Mouse (Mus musculus): ENCODE measurements at regions not wholly inside any gene's neighbourhood (a gene's known extent, or its start where the extent isn't known, plus 50 kb on each side); places are given as distances from the start of the nearest gene placed in this dataset.

GRCm38 (mm10) chr17:85932360-85933132 lies 212.4 kb downstream of the Srbd1 start:
- no peak overlapping the region for H3K27ac ChIP-seq (ENCODE audit: low read depth, low read length)
- H3K36me3 ChIP-seq (ENCODE audit: insufficient read depth), result no peaks in the 10 kb centered on the region
- no peaks in the 10 kb centered on the region for H3K9me3 ChIP-seq (ENCODE audit: low read length)
- no peak overlapping the region for H3K4me3 ChIP-seq (ENCODE audit: low read depth, low read length)
- WGBS, result 68% methylated on average over 30 of the region's 30 CpGs
- TF ChIP-seq CTCF (IDR thresholded peaks at IDR 0.05; ENCODE audit: low read depth), result no peak
- DNase-seq (no peak), ATAC-seq (no peak)
- no peak overlapping the region for H3K9ac ChIP-seq
- no peaks in the 10 kb centered on the region for H3K4me1 ChIP-seq (ENCODE audit: insufficient read depth)
- H3K27me3 ChIP-seq (ENCODE audit: insufficient read depth, low read length), result no peaks in the 10 kb centered on the region
- H3K4me2 ChIP-seq (ENCODE audit: low read depth), result no peak overlapping the region

GRCm38 (mm10) chr17:85931955-85932354 lies 213.0 kb downstream of the Srbd1 start:
- no peak overlapping the region for H3K27ac ChIP-seq (ENCODE audit: low read depth, low read length)
- H3K36me3 ChIP-seq (ENCODE audit: insufficient read depth), result no peaks in the 10 kb centered on the region
- ATAC-seq (no peak), DNase-seq (no peak)
- H3K27me3 ChIP-seq (ENCODE audit: insufficient read depth, low read length), result no peaks in the 10 kb centered on the region
- TF ChIP-seq CTCF (IDR thresholded peaks at IDR 0.05; ENCODE audit: low read depth), result no peak
- H3K9me3 ChIP-seq (ENCODE audit: low read length), result no peaks in the 10 kb centered on the region
- no peak overlapping the region for H3K4me2 ChIP-seq (ENCODE audit: low read depth)
- H3K4me3 ChIP-seq (ENCODE audit: low read depth, low read length), result no peak overlapping the region
- 87% methylated on average over 10 of the region's 10 CpGs for WGBS
- no peaks in the 10 kb centered on the region for H3K4me1 ChIP-seq (ENCODE audit: insufficient read depth)
- no peak overlapping the region for H3K9ac ChIP-seq

DNA sequence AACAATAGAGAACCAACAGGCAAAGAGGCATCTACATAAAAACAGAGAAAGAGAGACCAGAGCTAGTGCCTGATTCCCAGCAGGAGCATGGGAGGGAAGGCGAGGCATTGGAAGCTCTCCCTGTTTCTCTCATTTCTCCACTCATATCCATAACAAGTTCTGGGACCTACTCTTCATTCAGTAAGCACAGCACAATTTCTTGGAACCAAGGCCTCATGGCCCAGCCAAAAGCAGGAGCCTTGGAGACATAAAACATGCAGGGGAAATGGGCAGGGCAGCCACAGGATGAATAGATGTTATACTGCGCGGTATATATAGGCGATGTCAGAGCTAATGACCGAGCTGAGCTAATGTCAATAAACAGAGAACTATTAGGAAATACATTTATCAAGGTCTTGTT lies 214.2 kb downstream of the Srbd1 start:
- no peaks in the 10 kb centered on the region for H3K4me1 ChIP-seq (ENCODE audit: insufficient read depth)
- TF ChIP-seq CTCF (IDR thresholded peaks at IDR 0.05; ENCODE audit: low read depth), result no peak
- DNase-seq, result no peak
- no peaks in the 10 kb centered on the region for H3K9me3 ChIP-seq (ENCODE audit: low read length)
- 79% methylated on average over 5 of the region's 5 CpGs for WGBS
- no peaks in the 10 kb centered on the region for H3K36me3 ChIP-seq (ENCODE audit: insufficient read depth)
- H3K27me3 ChIP-seq (ENCODE audit: insufficient read depth, low read length), result no peaks in the 10 kb centered on the region
- no peak overlapping the region for H3K4me2 ChIP-seq (ENCODE audit: low read depth)
- ATAC-seq, result no peak
- no peak overlapping the region for H3K4me3 ChIP-seq (ENCODE audit: low read depth, low read length)
- H3K27ac ChIP-seq (ENCODE audit: low read depth, low read length), result no peak overlapping the region
- no peak overlapping the region for H3K9ac ChIP-seq

DNA sequence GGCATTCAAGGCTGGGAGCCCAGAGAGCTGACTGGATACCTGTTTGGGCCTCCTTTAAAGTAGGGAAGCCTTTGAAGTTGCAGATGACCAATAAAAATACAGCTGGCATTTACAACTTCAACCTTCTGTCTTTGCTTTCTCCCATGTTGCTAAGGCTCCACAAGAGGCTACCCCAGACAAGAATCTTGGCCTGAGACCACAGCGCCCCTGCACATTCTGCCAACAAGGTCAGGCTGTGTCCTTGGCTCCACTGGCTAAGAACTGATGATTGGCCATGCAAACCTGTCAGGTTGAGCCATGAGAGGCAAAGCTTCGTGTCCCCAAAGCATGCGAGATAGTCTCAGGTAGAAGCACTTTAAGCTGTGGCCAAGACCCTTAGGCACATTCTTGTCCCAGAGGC lies 214.6 kb downstream of the Srbd1 start:
- ATAC-seq, result no peak
- WGBS, result 87% methylated on average over 3 of the region's 3 CpGs
- TF ChIP-seq CTCF (IDR thresholded peaks at IDR 0.05; ENCODE audit: low read depth), result no peak

GRCm38 (mm10) chr17:85929699-85930286 lies 215.2 kb downstream of the Srbd1 start:
- WGBS, result 94% methylated on average over 12 of the region's 12 CpGs
- ATAC-seq (no peak), DNase-seq (no peak)
- Histone ChIP-seq H3K4me1 (ENCODE audit: insufficient read depth) (no peaks in the 10 kb centered on the region), H3K36me3 (ENCODE audit: insufficient read depth) (no peaks in the 10 kb centered on the region), H3K9me3 (ENCODE audit: low read length) (no peaks in the 10 kb centered on the region), H3K4me3 (ENCODE audit: low read depth, low read length) (no peak overlapping the region), H3K9ac (no peak overlapping the region), H3K27ac (ENCODE audit: low read depth, low read length) (no peak overlapping the region), H3K4me2 (ENCODE audit: low read depth) (no peak overlapping the region), H3K27me3 (ENCODE audit: insufficient read depth, low read length) (no peaks in the 10 kb centered on the region)
- no peak for TF ChIP-seq CTCF (IDR thresholded peaks at IDR 0.05; ENCODE audit: low read depth)

More for the DNA sequence above, 214.6 kb downstream of the Srbd1 start:
- DNase-seq, result no peak
- H3K27ac ChIP-seq (ENCODE audit: low read depth, low read length), result no peak overlapping the region
- no peaks in the 10 kb centered on the region for H3K4me1 ChIP-seq (ENCODE audit: insufficient read depth)
- no peaks in the 10 kb centered on the region for H3K9me3 ChIP-seq (ENCODE audit: low read length)
- no peak overlapping the region for H3K4me3 ChIP-seq (ENCODE audit: low read depth, low read length)
- H3K4me2 ChIP-seq (ENCODE audit: low read depth), result no peak overlapping the region
- H3K9ac ChIP-seq, result no peak overlapping the region
- no peaks in the 10 kb centered on the region for H3K27me3 ChIP-seq (ENCODE audit: insufficient read depth, low read length)
- H3K36me3 ChIP-seq (ENCODE audit: insufficient read depth), result no peaks in the 10 kb centered on the region

GRCm38 (mm10) chr17:85928543-85928942 lies 216.4 kb downstream of the Srbd1 start:
- no peaks in the 10 kb centered on the region for H3K9me3 ChIP-seq (ENCODE audit: low read length)
- H3K4me2 ChIP-seq (ENCODE audit: low read depth), result no peak overlapping the region
- H3K4me3 ChIP-seq (ENCODE audit: low read depth, low read length), result no peak overlapping the region
- ATAC-seq (no peak), DNase-seq (no peak)
- no peak overlapping the region for H3K9ac ChIP-seq
- TF ChIP-seq CTCF (IDR thresholded peaks at IDR 0.05; ENCODE audit: low read depth), result no peak
- 59% methylated on average over 2 of the region's 2 CpGs for WGBS
- H3K4me1 ChIP-seq (ENCODE audit: insufficient read depth), result no peaks in the 10 kb centered on the region
- no peaks in the 10 kb centered on the region for H3K27me3 ChIP-seq (ENCODE audit: insufficient read depth, low read length)
- no peaks in the 10 kb centered on the region for H3K36me3 ChIP-seq (ENCODE audit: insufficient read depth)
- no peak overlapping the region for H3K27ac ChIP-seq (ENCODE audit: low read depth, low read length)

DNA sequence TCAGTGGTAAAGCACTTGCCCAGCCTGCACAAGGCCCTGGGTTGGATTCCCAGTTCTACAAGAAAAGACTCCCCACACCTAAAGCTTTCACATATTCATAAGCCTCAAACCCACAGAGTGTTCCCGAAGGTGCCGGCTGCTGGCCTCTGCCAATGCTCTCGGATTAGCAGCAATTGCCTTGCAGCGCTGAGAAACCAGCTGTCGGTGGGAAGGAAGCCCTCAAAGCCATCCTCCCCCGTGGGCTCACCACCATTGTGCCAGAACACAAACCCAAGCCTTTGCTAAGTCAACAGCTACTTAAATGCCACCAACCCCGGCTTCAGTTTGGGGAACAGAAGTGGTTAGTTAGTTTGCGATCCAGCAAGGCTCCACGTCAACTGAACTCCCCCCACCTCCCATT lies 217.7 kb downstream of the Srbd1 start:
- Histone ChIP-seq H3K4me3 (ENCODE audit: low read depth, low read length) (no peak overlapping the region), H3K27me3 (ENCODE audit: insufficient read depth, low read length) (no peaks in the 10 kb centered on the region), H3K4me1 (ENCODE audit: insufficient read depth) (no peaks in the 10 kb centered on the region), H3K36me3 (ENCODE audit: insufficient read depth) (no peaks in the 10 kb centered on the region), H3K9me3 (ENCODE audit: low read length) (no peaks in the 10 kb centered on the region), H3K9ac (no peak overlapping the region), H3K4me2 (ENCODE audit: low read depth) (no peak overlapping the region), H3K27ac (ENCODE audit: low read depth, low read length) (no peak overlapping the region)
- ATAC-seq (no peak), DNase-seq (no peak)
- WGBS, result 53% methylated on average over 9 of the region's 9 CpGs
- TF ChIP-seq CTCF (IDR thresholded peaks at IDR 0.05; ENCODE audit: low read depth), result no peak

Measured in forebrain, postnatal 0 days (tissue).